Mouse (Mus musculus) ovary, postnatal 36 days (tissue): ENCODE results near the gene Specc1.

ENCODE experiments used
- DNase-seq: peaks from one replicate; pipeline ENCODE4 v3.0.0; 2022; ENCODE audit warnings: low spot score, mixed read lengths

The Specc1 gene

DNA sequence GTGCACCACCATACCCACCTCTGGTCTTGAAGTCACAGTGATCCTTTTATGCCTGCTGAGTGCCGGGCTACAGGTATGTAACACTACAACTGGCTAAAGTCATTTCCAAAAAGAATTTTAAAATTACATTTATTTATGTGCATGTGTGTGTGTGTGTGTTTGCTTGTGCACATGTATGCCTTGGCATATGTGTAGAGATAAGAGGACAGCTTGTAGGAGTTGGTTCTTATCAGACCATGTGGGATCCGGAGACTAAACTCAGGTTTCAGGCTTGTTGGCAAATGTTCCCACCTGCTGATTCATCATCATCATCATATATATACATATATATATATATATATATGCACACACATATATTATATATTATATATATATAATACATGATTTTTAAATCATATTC is 12.3 kb downstream of the Specc1 start:
- no peak for DNase-seq

DNA sequence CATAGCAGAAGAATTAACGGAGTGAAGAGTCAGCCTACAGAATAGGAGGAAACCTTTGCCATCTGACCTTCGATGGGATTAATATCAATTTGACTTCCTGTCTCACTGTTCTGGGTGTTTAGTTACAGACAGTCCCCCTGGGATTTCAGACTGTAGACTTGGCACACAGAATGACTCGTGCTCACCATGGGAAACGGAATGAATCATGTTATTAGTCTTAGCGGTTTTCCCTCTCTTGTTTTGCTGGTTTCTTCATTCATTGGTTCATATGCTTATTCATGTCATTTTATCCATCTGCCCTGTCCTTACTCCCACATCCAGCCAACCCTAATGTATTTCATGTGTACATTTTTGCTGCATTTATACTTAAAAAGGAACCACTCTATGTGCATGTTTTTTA is 14.3 kb downstream of the Specc1 start:
- no peak for DNase-seq

GRCm38 (mm10) chr11:61971441-61972221 is 15.1 kb downstream of the Specc1 start:
- DNase-seq = no peak

GRCm38 (mm10) chr11:61974106-61974707 is 17.6 kb downstream of the Specc1 start:
- DNase-seq = no peak

DNA sequence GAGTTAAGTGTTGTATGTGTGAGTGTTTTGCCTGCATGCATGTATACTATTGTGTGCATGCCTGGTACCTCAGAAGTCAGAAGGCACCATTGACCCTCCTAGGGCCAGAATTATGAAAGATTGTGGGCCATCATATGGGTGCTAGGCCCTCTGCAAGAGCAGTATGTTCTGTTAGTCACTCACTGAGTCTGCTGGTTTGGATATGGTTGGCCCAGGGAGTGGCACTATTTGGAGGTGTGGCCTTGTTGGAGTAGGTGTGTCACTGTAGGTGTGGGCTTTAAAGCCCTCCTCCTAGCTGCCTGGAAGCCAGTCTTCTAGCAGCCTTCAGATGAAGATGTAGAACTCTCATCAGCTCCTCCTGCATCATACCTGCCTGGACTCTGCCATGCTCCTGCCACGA is 19.2 kb downstream of the Specc1 start:
- DNase-seq = no peak

GRCm38 (mm10) chr11:61981285-61981684 is 24.7 kb downstream of the Specc1 start:
- no peak for DNase-seq

DNA sequence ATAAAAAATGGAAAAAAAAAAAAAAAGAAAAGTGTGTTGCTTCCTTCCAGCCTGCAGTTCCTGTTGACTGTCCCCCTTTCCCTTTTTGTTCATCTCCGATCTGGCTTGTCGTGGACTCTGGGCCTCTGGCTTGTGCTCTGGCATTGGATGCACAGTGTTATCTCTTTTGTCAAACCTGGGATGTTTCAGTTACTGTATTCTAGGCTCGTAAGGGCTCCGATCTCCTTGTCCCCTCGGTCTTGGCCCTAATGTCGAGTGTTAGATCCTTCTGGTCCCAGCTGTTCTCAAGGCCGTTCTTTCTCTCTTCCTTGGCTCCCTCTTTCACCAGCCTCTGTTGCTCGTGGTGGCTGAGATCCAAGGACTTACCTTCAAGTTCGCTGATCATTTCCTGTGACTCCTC is 26.3 kb downstream of the Specc1 start:
- no peak for DNase-seq

- DNase-seq = no peak
Observed at GRCm38 (mm10) chr11:61986939-61987338, 30.4 kb downstream of the Specc1 start.

DNA sequence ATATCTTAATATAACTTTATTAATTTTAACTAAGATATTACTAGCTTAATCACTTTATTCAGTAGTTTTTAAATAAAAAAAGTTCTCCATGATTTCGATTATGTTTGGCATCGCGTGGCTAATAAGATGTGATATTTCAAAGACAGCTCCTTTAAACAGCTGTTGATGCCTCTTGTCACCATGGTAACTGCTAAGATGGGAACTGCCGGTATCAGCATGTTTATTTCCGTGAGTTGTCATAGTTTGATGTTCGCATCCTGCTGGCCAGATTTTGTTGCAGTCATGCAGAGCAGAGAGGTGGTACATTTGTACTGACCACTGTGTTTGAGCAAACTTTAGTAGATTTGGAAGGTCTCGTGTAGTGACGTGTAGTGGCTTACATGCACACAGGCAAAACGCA is 33.1 kb downstream of the Specc1 start:
- DNase-seq = no peak

GRCm38 (mm10) chr11:61991576-61991975 is 35.0 kb downstream of the Specc1 start:
- no peak for DNase-seq

DNA sequence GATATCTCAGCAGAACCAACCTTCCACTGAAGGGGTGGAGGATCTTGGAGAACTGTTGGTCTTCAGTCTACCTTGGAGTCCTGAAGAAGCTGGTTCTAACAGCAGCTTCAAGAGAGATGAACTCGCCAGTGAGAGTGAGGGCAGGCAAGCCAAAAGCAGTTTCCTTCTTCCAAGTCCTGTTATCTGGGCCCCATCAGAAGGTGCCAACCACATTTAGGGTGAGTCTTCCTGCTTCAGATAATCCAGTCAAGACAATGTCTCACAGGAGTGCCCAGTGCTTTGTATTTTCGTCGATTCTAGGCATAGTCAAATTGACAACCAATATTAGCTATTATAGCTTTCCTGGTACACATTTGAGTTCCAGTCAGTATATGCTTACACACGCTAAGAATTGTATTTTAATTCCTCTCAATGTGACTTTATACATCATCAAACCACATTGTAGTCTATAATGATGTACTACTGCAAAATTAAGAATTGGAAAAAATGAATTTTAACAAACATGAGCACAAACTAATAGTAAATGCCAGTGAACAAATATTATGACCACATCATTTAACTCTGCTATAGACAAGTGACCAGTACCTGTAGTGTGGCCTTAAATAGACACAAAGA is 36.2 kb downstream of the Specc1 start:
- DNase-seq = no peak

GRCm38 (mm10) chr11:61999501-61999900 is 42.9 kb downstream of the Specc1 start:
- no peak for DNase-seq

DNA sequence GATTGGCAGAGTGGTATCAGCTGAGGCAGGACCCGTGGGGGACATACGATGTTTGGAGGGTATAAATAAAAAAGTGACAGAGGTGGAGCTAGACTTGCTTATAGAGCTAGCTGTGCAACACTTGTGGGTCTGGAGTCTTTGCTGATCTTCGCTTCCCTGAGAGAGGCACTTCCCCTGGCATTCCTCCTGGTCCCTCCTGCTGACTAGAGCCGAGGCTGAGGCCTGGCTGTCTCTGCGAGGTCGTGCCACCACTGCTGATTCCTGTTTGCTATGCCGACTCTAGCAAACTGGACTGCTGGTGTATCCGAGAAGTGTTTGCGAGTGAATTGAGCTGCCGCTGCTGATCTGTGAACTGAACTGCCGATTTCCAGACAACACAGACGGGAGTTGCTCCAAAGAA is 43.5 kb downstream of the Specc1 start:
- no peak for DNase-seq

DNA sequence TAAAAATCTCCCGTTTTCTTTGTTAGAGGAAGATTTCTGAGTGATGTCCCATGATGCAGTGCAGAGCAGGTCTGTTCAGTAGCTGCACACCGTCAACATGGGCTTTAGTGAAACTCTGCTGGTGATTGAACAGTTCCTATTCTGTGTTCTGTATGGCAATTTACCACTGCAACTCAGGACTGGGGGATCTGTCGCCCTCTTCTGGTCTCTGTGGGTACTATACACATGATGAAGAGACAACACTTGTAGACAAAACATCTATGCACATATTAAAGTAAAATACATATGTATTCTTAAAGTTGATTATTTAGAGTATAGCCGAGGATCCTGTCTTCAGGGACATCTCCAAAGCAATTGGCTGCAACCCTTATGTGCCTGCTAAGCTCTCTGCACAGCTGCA is 45.4 kb downstream of the Specc1 start:
- no peak for DNase-seq

- no peak for DNase-seq
Observed at GRCm38 (mm10) chr11:62004881-62005240, 48.3 kb downstream of the Specc1 start.

DNA sequence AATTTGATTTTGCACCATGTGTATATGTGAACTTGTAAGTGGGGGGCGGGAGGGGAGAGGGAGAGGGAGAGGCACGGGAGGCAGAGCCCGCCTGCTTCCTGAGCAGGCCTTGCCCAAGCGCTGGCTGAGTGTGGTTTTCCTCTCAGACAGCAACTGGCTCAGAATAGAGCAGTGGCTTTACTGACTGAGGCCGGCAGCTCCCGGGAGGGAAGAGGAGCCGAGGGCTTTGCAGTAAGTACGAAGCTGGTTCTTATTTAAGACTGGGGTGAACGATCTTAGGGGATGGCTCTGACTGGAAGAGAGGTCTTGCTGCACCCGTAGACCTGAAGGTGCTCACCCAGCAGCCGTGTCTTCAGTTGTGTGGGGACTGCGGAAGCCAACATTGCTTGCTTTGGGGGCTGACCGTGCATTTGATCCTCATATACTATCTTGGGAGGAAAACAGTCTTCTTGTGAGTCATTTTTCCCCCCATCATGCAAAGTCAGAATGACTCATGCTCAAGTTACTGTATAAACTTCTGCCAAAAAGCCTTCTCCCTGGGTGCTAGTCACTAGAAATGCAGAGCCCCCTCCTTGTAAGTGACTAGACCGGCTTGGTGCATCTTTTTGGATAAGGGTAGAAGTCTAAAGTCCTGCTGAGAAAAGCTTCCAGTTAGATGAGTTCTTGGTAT is 48.8 kb downstream of the Specc1 start:
- peak; percentile 11 for DNase-seq

GRCm38 (mm10) chr11:62005911-62006260 is 49.3 kb downstream of the Specc1 start:
- no peak for DNase-seq

GRCm38 (mm10) chr11:62006680-62007079 is 50.1 kb downstream of the Specc1 start:
- no peak for DNase-seq

DNA sequence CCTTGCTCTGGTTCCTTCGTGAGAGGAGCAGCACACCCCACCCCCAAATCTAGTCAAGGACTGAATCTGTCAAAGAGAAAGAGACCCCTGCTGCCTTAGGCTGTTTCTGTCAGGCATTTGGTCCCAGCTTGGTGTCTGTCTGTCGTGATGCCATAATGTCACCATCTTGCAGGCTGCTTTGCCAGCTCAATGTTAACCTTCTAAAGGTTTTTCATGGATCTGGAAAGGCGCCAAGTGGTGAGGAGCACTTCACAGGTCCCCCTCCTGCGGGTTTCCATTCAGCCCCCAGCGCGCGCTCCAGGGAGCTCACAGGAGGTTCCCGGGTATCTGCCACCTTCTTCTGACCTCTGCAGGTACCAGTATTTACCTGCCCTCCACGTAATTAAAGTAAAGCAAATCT is 51.4 kb downstream of the Specc1 start:
- DNase-seq = no peak

DNA sequence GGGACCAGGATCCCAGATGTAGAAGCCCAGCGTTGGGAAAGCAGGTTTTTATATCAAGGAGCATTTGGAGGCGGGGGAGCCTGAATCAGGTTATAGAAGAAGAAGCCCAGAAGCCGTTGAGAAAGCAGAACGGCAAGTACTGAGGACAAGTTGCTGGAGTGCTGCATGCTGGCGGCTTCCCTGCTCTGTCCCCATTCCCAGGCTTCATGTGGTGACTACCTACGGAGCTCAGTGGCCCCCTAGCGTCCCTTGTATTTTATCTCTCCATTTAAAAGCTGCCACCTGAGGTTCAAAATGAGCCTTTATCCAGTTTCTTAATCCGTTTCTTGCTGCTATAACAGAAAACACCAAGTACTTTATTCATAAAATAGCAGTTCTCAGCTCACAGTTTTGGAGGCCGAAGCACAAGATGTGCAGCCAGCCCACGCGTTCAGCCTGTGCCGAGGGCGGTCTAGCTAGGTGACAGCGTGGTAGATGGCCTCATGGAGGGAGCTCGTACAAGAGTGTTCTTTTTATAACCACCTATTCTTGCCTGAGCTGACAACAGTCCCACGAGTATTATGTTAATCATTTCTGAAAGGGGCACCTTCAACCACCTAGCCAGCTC is 54.2 kb downstream of the Specc1 start:
- no peak for DNase-seq

GRCm38 (mm10) chr11:62012039-62012438 is 55.5 kb downstream of the Specc1 start:
- DNase-seq = no peak

GRCm38 (mm10) chr11:62013449-62013848 is 56.9 kb downstream of the Specc1 start:
- DNase-seq = no peak
